Mouse (Mus musculus) heart, embryonic 11.5 days (tissue): ENCODE measurements around the gene Rpp30. TPM values are rescaled to one million over a fixed set of nuclear protein-coding genes. Genes with fewer than 3 reads are reported as not detected.

Experiments used
- ATAC-seq: fragments of 200-750 bp; cut with Nextera tagmentation; replicated peaks from 2 replicates; pipeline ENCODE4 v1.8.0; 2017; ENCODE audit warnings: moderate library complexity; ENCODE audit not compliant: insufficient number of reproducible peaks, low FRiP score, low TSS enrichment
- H3K27ac ChIP-seq: fragments of 300-500 bp; sonication (generic); 2 replicates; pipeline ENCODE4 v1.5.1; 2014; ENCODE audit warnings: mild to moderate bottlenecking, low read depth, low read length
- H3K27me3 ChIP-seq: fragments of 300-500 bp; sonication (generic); 2 replicates; pipeline ENCODE4 v1.6.1; 2014; ENCODE audit warnings: mild to moderate bottlenecking, low read length, mixed read lengths; ENCODE audit not compliant: control insufficient read depth, insufficient read depth
- H3K36me3 ChIP-seq: fragments of 300-500 bp; sonication (generic); 2 replicates; pipeline ENCODE4 v1.6.1; 2014; ENCODE audit warnings: mild to moderate bottlenecking, low read length, moderate library complexity, mixed read lengths; ENCODE audit not compliant: control insufficient read depth, insufficient read depth
- H3K4me1 ChIP-seq: fragments of 300-500 bp; sonication (generic); 2 replicates; pipeline ENCODE4 v1.6.1; 2014; ENCODE audit warnings: low read length; ENCODE audit not compliant: control insufficient read depth, insufficient read depth
- H3K4me2 ChIP-seq: fragments of 300-500 bp; sonication (generic); 2 replicates; pipeline ENCODE4 v1.6.1; 2014; ENCODE audit warnings: mild to moderate bottlenecking, moderate library complexity
- H3K4me3 ChIP-seq: fragments of 300-500 bp; sonication (generic); 2 replicates; pipeline ENCODE4 v1.5.1; 2014; ENCODE audit warnings: low read depth, low read length
- H3K9ac ChIP-seq: fragments of 300-500 bp; sonication (generic); 2 replicates; pipeline ENCODE4 v1.6.1; 2014; ENCODE audit warnings: mild to moderate bottlenecking, low read depth, low read length, moderate library complexity
- H3K9me3 ChIP-seq: fragments of 300-500 bp; sonication (generic); replicated peaks from 2 replicates; pipeline ENCODE4 v1.6.1; 2016; ENCODE audit warnings: low read length; ENCODE audit not compliant: control insufficient read depth
- WGBS: fragments of 180-500 bp; shearing (Covaris S2); extraction: QIAGEN DNeasy Blood & Tissue Kit; methylation state at CpG from one replicate; pipeline ENCODE4 v1.1.7; 2014; ENCODE audit not compliant: insufficient replicate concordance; 5-methylcytosine and 5-hydroxymethylcytosine counted together
- polyA plus RNA-seq: library from polyadenylated mRNA; unstranded; fragments of >200 nt; fragmentation: Nextera tagmentation; extraction: Ambion mirVana; gene quantifications from 2 replicates; pipeline ENCODE4 v1.2.1, GENCODE M21; 2014

Gene Rpp30
- polyA plus RNA-seq = 53.3 and 55.6 TPM in 2 replicates

GRCm38 (mm10) chr19:36083262-36084225 lies at the start of gene Rpp30:
TSS of gene Rpp30 (plus strand) at chr19:36083716.
- peak; percentile 84 for ATAC-seq
- Histone ChIP-seq H3K9me3 (no peaks in the 10 kb centered on the region), H3K36me3 (no peaks in the 10 kb centered on the region; the same call in 1 of the 2 replicates), H3K4me2 (peak within 1 kb of the TSS; percentile 87), H3K27me3 (peaks cover 4% of the 10 kb centered on the region; the same call in 1 of the 2 replicates), H3K4me3 (peak within 1 kb of the TSS; percentile 93), H3K9ac (peak within 1 kb of the TSS; percentile 89), H3K4me1 (peaks cover 9% of the 10 kb centered on the region; the same call in 1 of the 2 replicates), H3K27ac (peak within 1 kb of the TSS; percentile 59; the same call in 1 of the 2 replicates)
- WGBS = 2% methylated on average over 34 of the region's 34 CpGs

- Histone ChIP-seq H3K4me2 (no peak overlapping the region), H3K9me3 (no peaks in the 10 kb centered on the region), H3K27ac (no peak overlapping the region), H3K36me3 (no peaks in the 10 kb centered on the region), H3K27me3 (no peaks in the 10 kb centered on the region), H3K4me1 (no peaks in the 10 kb centered on the region), H3K9ac (no peak overlapping the region), H3K4me3 (no peak overlapping the region)
- ATAC-seq = no peak
- 80% methylated on average over 7 of the region's 7 CpGs for WGBS
Measured at GRCm38 (mm10) chr19:36046046-36046445, 37.5 kb upstream of the Rpp30 start.

- no peak overlapping the region for H3K27ac ChIP-seq
- peak overlapping the region; percentile 93 for H3K4me2 ChIP-seq
- H3K27me3 ChIP-seq = peaks cover 37% of the 10 kb centered on the region
- peaks cover 5% of the 10 kb centered on the region; the same call in 1 of the 2 replicates for H3K4me1 ChIP-seq
- H3K9ac ChIP-seq = no peak overlapping the region; the same call in 1 of the 2 replicates
- peak; percentile 14; the same call in 1 of the 2 replicates for ATAC-seq
- H3K36me3 ChIP-seq = no peaks in the 10 kb centered on the region
- H3K4me3 ChIP-seq = peak overlapping the region; percentile 53
- WGBS = 7% methylated on average over 49 of the region's 49 CpGs
- no peaks in the 10 kb centered on the region for H3K9me3 ChIP-seq
Measured at GRCm38 (mm10) chr19:36056502-36057221, 26.9 kb upstream of the Rpp30 start.

- peaks cover 5% of the 10 kb centered on the region; the same call in 1 of the 2 replicates for H3K4me1 ChIP-seq
- 1% methylated on average over 74 of the region's 86 CpGs for WGBS
- no peak within 1 kb of the TSS; the same call in 1 of the 2 replicates for H3K9ac ChIP-seq
- no peak within 1 kb of the TSS for H3K27ac ChIP-seq
- H3K4me3 ChIP-seq = peak within 1 kb of the TSS; percentile 53
- no peaks in the 10 kb centered on the region for H3K9me3 ChIP-seq
- H3K4me2 ChIP-seq = peak within 1 kb of the TSS; percentile 93
- H3K27me3 ChIP-seq = peaks cover 37% of the 10 kb centered on the region
- no peaks in the 10 kb centered on the region for H3K36me3 ChIP-seq
- ATAC-seq = peak; percentile 61
Measured at GRCm38 (mm10) chr19:36057231-36057811, 26.2 kb upstream of the Rpp30 start, which contains the start of gene Htr7. TSS of gene Htr7 (minus strand) at chr19:36057507.

GRCm38 (mm10) chr19:36062801-36063529 lies 20.6 kb upstream of the Rpp30 start:
- no peak overlapping the region for H3K9ac ChIP-seq
- no peak overlapping the region for H3K27ac ChIP-seq
- 69% methylated on average over 2 of the region's 2 CpGs for WGBS
- no peaks in the 10 kb centered on the region for H3K9me3 ChIP-seq
- no peaks in the 10 kb centered on the region for H3K4me1 ChIP-seq
- no peak overlapping the region for H3K4me2 ChIP-seq
- peaks cover 7% of the 10 kb centered on the region; the same call in 1 of the 2 replicates for H3K27me3 ChIP-seq
- H3K4me3 ChIP-seq = no peak overlapping the region
- ATAC-seq = no peak
- no peaks in the 10 kb centered on the region for H3K36me3 ChIP-seq

- peaks cover 4% of the 10 kb centered on the region; the same call in 1 of the 2 replicates for H3K27me3 ChIP-seq
- peak overlapping the region; percentile 87 for H3K4me2 ChIP-seq
- peak overlapping the region; percentile 89 for H3K9ac ChIP-seq
- H3K4me1 ChIP-seq = peaks cover 9% of the 10 kb centered on the region; the same call in 1 of the 2 replicates
- H3K9me3 ChIP-seq = no peaks in the 10 kb centered on the region
- no peaks in the 10 kb centered on the region for H3K36me3 ChIP-seq
- WGBS = 51% methylated on average over 7 of the region's 7 CpGs
- peak; percentile 71; the same call in 1 of the 2 replicates for ATAC-seq
- H3K4me3 ChIP-seq = peak overlapping the region; percentile 93
- no peak overlapping the region for H3K27ac ChIP-seq
Measured at GRCm38 (mm10) chr19:36082606-36083261, 782 bp upstream of the Rpp30 start.

- WGBS = 42% methylated on average over 5 of the region's 5 CpGs
- no peak overlapping the region for H3K4me3 ChIP-seq
- no peak overlapping the region for H3K9ac ChIP-seq
- H3K36me3 ChIP-seq = peaks cover 6% of the 10 kb centered on the region
- no peak for ATAC-seq
- no peak overlapping the region for H3K4me2 ChIP-seq
- no peaks in the 10 kb centered on the region for H3K27me3 ChIP-seq
- H3K27ac ChIP-seq = no peak overlapping the region
- no peaks in the 10 kb centered on the region for H3K4me1 ChIP-seq
- H3K9me3 ChIP-seq = no peaks in the 10 kb centered on the region
Measured at GRCm38 (mm10) chr19:36090781-36091180, 7.3 kb downstream of the Rpp30 start.
